Mouse (Mus musculus): ENCODE measurements at regions not wholly inside any gene's neighbourhood (a gene's known extent, or its start where the extent isn't known, plus 50 kb on each side); places are given as distances from the start of the nearest gene placed in this dataset.

- DNase-seq, result no peak
Observed at GRCm38 (mm10) chr12:105898580-105899293, 111.3 kb upstream of the Vrk1 start.

DNA sequence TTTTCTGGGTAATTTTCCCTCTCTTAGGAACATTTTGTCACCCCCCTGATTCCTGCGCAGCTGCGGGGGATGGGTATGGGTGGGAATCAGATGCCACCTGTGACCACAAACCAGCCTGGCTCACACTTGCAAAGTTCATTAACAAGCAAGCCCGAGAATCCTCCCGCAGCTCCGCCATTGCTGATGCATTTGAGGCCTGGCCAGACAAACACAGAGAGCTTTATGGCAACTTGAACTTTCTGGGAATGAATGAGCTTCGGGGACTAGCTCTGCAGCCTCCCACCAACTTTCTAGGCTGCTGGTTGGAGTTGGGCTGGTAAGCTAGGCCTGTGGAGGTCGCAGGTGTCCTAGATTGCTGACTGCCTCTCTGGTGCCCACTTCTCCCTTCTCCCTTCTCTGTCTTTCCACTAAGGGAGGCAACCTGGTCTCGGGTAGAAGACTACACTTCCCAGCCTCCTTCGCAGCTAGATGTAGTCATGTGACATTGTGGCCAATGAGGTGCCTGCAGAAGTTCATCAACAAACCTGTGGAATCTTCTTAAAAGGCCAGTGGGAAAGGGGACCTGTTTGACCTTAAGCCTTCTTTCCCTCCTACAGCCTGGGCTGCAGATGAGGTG, 110.6 kb upstream of the Vrk1 start:
- DNase-seq, result no peak

DNA sequence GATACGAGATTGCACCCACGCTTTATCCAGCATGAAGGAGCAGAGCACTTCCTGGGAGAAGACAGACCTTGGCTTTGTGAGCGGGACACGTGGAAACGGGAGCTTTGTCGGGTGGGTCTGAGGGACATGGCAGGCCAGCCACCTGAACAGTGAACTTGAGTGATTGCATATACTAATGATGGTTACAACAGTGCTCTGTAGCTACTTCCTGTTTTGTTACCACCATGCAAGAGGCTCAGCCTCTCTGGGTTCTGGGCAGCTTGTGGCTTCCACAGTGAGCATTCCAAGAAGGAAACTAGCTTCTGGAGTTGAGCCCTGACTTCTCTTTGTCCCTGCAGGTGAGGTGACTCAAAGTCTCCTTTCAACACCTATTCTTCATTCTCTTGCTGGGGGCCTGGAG, 109.5 kb upstream of the Vrk1 start:
- no peak for DNase-seq

DNA sequence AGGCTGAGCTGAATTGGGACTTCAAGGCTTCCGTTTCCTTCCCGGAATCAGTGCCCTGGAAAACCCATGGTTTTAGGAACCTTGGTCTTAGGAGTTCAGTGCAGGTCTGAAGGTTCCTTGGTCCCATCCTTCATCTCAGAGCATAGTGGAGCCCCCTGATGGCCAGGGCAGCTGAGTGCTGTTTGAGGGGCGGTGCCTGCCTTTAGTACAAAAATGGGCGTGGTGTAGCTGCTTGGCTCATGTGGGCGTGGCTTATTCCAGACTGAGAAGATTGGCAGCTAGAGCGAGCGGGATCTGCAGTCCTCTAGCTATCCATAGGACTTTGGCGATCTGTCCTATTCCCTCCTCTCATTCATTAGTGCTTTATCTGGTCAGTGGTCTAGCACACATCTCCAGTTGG, 107.0 kb upstream of the Vrk1 start:
- DNase-seq, result no peak

DNA sequence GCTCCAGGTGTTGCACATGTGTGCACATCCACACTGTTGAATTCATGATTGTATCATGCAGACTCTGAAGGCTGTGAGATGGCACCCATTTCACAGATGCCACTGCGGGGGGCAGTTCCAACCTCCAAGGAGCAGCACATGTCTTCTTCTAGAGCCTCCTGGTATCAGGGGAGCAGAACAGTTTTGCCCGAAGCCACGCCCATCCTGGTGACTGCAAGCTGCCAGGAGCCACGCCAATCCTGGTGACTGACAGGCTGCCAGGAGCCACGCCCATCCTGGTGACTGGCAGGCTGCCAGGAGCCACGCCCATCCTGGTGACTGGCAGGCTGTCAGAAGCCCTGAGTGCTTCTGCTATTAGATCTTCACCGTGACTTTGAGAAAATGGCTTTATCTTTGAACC, 103.4 kb upstream of the Vrk1 start:
- no peak for DNase-seq

GRCm38 (mm10) chr12:105907851-105908620, 102.0 kb upstream of the Vrk1 start:
- DNase-seq, result no peak

DNA sequence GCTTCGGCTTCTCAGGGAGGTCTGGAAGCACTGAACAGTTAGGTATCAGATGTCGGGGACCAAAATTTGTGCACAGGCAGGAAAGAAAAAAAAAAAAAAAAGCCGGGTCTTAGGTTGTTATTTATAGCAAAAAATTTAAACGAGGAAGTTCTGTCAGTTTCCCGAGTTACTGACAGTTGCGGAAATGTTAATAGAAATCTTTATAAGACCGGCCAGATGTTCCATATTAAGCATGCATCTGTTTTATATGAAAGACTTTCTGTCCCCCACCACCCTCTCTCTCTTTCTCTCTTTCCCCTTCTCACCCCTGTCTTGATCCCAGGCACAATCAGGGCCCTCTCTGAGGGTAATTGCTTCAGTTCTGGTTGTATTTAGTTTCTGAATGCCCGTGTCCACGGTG, 98.5 kb upstream of the Vrk1 start:
- DNase-seq, result no peak

GRCm38 (mm10) chr12:105917388-105917963, 92.6 kb upstream of the Vrk1 start:
- peak; percentile 43 for DNase-seq

- no peak for DNase-seq
Observed at GRCm38 (mm10) chr12:105918775-105919174, 91.3 kb upstream of the Vrk1 start.

- DNase-seq, result no peak
Observed at GRCm38 (mm10) chr12:105927210-105927609, 82.8 kb upstream of the Vrk1 start.

DNA sequence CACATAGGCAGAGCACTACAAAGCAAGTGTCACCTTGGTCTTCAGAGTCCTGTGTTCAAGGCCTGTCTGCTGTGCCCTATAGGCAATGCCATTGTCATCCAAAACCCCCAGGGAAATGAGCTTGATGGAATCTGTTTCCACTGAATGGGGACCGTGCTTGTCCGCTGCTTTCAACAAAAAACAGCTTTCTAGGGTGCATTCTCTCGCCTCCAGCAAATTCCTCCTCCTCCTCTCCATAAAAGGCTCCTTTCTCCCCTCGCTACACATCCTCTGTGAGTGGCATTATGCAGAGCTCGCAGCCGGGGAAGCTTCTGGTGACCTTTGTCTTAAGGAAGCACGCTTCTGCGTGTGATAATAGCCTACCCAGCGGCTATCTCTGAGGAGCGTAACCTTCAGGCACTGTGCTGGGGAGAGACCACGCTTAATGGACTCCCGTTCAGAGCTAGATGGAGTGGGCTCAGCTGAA, 80.5 kb upstream of the Vrk1 start:
- no peak for DNase-seq

DNA sequence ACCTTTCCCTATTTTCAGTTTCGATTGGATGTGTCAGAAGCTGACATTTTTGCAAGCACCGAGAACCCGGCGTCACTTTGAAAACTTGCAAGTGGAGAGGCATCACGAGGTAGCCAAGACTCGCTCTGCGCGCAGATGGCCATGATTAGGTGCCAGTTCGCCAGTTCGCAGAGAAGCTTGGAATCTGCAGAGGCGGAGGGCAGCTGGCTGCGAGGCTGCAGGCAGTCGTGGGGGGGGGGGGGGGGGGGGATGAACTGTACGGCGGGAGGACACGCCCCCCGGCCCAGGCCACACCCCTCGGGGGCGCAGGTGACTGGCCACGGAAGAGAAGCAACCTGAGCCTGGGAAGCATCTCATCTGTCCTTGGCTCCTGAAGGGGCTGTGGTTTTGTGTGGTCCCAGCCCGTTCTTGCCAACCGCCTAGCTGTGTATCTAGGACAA, 74.6 kb upstream of the Vrk1 start:
- DNase-seq, result peak; percentile 68

GRCm38 (mm10) chr12:105936812-105937530, 73.1 kb upstream of the Vrk1 start:
- peak; percentile 82 for DNase-seq

DNA sequence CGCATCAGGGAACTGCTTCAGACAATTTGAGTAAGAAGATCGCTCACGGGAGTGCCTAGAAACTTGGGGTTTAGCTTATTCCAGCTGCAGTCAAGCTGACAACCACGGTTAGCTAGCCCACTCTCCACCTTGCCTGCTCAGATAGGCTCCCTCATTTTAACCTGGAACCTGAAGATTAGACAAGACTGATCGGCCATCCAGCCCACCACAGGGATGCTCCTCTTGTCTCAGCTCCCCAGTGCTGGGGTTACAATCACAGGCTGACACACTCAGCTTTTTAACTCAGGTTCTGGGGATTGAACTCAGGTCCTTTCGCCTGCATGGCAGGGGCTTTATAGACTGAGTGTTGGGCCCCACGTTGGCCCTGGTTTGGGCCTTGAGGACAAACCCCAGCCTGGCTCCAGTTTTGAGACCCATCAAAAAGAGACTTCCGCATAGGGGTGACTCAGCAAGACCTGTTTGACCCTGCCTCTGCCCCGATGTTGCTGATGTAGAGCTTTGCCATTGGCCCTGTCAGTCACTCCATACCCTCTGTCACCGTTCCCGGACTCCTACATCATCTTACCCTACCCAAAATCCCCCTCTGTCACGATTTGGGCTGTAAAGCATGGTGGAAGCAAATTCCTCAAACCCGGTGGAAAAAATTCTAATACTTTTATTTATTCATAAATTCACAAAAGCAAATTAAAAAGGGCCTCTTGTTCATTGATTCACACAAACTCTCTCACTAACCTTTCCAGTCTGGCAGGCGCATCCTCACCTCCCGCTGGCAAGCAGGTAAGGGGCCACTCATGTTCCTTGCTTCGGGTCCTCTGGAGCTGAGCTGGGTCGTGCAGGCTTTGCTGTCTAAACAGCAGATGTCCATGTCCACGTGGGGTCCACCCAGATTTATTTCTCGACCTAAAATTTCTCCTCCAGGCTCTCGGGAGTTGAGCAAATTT, 67.6 kb upstream of the Vrk1 start:
- DNase-seq, result no peak

- DNase-seq, result no peak
Observed at GRCm38 (mm10) chr12:105943077-105943433, 67.0 kb upstream of the Vrk1 start.

DNA sequence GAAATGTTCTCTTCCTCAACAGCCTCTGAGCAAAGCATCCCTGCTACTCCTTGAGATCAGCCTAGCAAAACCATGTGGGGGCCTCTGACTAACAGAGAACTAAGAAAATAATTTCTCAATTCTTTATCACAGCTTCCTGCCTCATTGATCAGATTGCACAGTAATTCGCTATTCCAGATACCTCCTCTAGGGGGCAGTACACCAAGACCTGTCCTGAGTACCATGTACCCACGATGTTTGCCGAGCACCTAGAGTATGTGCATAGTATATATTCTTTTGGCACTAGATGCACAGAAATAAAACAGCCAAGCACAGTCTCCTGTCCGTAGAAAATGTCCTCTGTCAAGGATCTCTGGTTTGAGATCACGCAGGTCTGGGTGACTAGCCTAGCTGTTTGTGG, 62.7 kb upstream of the Vrk1 start:
- DNase-seq, result no peak

DNA sequence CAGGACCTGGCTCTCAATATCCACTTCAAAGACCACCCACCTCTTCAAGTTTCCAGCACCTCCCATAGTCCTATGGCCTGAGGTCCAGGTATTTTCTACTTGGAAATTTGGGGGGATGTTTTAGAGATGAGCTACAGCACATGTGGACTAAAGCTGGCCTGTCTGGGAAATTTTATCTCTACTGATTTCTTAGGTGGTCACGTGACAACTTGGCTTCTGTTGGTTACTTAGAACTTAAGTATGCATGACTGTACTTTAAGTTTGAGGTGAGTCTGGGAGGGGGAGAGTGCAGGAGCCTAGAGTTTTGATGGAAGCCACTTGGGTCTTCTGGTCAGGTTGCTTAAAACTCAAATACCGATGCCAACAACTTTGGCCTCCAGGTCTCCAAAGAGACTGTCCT, 61.7 kb upstream of the Vrk1 start:
- DNase-seq, result no peak

DNA sequence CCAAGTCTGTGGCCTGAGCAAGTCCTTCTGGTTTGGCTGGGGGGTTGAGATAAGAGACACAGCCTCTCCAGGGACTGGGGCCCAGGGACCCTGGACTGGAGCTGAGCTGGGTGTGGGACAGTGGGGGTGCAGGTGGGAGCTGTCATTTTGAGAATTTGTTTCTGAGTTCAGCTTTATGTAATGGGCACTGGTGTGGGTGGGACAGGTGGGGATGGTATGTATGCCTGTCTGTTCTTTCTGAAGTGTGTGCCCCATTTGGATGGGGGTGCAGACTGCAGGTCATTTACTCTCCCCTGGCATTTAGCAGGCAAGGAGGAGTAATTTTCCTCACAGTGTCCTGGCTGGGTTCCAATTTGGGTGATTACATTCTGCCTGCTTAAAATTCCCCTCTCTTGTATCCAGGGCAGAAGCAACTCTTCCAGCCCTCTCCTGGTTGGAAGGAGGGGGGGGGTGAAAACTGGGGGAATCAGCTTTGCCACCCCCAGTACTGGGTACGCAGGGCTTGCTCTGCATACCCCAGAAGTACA, 54.2 kb upstream of the Vrk1 start:
- DNase-seq, result no peak

- no peak for DNase-seq
Observed at GRCm38 (mm10) chr12:105959756-105960155, 50.3 kb upstream of the Vrk1 start.
